Mouse (Mus musculus) limb, embryonic 15.5 days (tissue): ENCODE results near the gene 0610040J01Rik. TPM values are rescaled to one million over a fixed set of nuclear protein-coding genes. Genes with fewer than 3 reads are reported as not detected.

Source experiments
- ATAC-seq: fragments of 200-750 bp; cut with Nextera tagmentation; 2 replicates; pipeline ENCODE4 v1.8.0; 2017; ENCODE audit warnings: low read depth, moderate TSS enrichment; ENCODE audit not compliant: insufficient number of reproducible peaks, low FRiP score, low TSS enrichment
- H3K27ac ChIP-seq: fragments of 300-500 bp; sonication (generic); 2 replicates; pipeline ENCODE4 v1.5.1; 2015; ENCODE audit warnings: moderate library complexity, mild to moderate bottlenecking, inconsistent platforms
- H3K27me3 ChIP-seq: fragments of 300-500 bp; sonication (generic); 2 replicates; pipeline ENCODE4 v1.6.1; 2015; ENCODE audit warnings: inconsistent platforms
- H3K36me3 ChIP-seq: fragments of 300-500 bp; sonication (generic); 2 replicates; pipeline ENCODE4 v1.6.1; 2015; ENCODE audit warnings: inconsistent platforms
- H3K4me1 ChIP-seq: fragments of 300-500 bp; sonication (generic); 2 replicates; pipeline ENCODE4 v1.6.1; 2015; ENCODE audit warnings: inconsistent platforms
- H3K4me2 ChIP-seq: fragments of 300-500 bp; sonication (generic); 2 replicates; pipeline ENCODE4 v1.6.1; 2015; ENCODE audit warnings: mild to moderate bottlenecking, inconsistent platforms
- H3K4me3 ChIP-seq: fragments of 300-500 bp; sonication (generic); 2 replicates; pipeline ENCODE4 v1.5.1; 2015; ENCODE audit warnings: mild to moderate bottlenecking, inconsistent platforms
- H3K9ac ChIP-seq: fragments of 300-500 bp; sonication (generic); 2 replicates; pipeline ENCODE4 v1.6.1; 2015; ENCODE audit warnings: inconsistent platforms
- H3K9me3 ChIP-seq: fragments of 300-500 bp; sonication (generic); 2 replicates; pipeline ENCODE4 v1.6.1; 2016; ENCODE audit warnings: inconsistent platforms
- whole genome bisulfite sequencing: fragments of 180-500 bp; shearing (Covaris S2); methylation state at CpG from one replicate; pipeline ENCODE4 v1.1.7; 2015; 5-methylcytosine and 5-hydroxymethylcytosine counted together
- polyA plus RNA-seq: library from polyadenylated mRNA; unstranded; fragments of >200 nt; fragmentation: Nextera tagmentation; extraction: Ambion mirVana; gene quantifications from 2 replicates; pipeline ENCODE4 v1.2.1, GENCODE M21; 2015

Gene 0610040J01Rik
- polyA plus RNA-seq, 1 experiment from 2014 or later: 5.0 TPM

DNA sequence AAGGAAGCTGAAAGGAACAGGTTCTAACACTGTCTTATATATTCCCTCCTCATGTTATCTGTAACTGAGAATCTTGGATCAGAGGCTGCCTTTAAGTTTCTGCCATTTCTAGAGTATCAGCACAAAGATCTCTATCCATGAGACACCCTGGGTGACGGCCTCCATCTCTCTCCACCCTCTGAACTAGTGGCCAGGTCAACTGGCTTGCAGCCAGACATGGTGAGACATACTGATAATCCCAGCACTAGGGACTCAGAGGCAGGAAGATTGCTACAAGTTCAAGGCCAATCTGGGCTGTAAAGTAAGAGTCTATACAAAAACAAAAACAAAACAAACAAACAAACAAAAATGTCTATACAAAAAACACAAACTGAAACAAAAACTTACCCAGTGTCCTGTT lies 102.7 kb downstream of the 0610040J01Rik start:
- 75% methylated on average over 1 of the region's 1 CpGs for WGBS
- Histone ChIP-seq H3K36me3 (peaks cover 3% of the 10 kb centered on the region; the same call in 1 of the 2 replicates), H3K9me3 (no peaks in the 10 kb centered on the region)

DNA sequence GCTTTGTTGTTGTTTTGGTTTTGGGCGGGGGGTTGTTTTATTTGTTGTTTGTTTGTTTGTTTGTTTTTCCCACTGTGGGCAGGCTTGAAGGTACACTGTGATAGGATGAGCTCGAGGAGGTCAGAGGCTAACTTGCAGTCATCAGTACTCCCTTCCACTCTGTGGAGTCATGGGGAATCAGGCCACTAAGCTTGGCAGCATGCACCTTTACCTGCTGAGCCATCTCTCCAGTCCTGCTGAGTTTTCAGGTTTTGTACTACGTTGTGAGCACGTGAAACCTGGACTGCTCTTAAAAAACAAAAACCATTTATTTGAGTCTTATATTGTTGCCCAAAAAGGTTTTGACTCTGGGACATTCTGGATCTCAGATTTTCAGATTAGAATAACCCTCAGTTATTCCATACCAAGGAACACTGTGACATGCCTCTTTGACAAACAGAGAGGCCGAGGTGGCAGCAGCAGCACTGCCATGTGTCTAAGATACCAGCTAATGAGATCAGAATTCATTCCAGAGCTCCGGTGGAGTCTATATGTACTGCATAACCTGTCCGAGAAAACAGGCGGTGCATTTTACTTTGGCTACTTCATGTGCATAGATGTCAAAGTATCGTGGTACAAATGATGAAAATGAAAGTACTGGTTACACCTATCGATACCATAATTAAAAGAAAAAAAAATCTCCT lies 104.4 kb downstream of the 0610040J01Rik start:
- Histone ChIP-seq H3K27me3 (no peaks in the 10 kb centered on the region), H3K4me2 (no peak overlapping the region), H3K4me3 (no peak overlapping the region), H3K9me3 (no peaks in the 10 kb centered on the region), H3K27ac (no peak overlapping the region), H3K9ac (no peak overlapping the region), H3K4me1 (peaks cover 3% of the 10 kb centered on the region; the same call in 1 of the 2 replicates), H3K36me3 (peaks cover 3% of the 10 kb centered on the region; the same call in 1 of the 2 replicates)
- no peak for ATAC-seq
- WGBS: 86% methylated on average over 10 of the region's 10 CpGs

More for the DNA sequence above, 102.7 kb downstream of the 0610040J01Rik start:
- no peak overlapping the region for H3K4me3 ChIP-seq
- peaks cover 8% of the 10 kb centered on the region; the same call in 1 of the 2 replicates for H3K4me1 ChIP-seq
- H3K27ac ChIP-seq: no peak overlapping the region
- H3K27me3 ChIP-seq: no peaks in the 10 kb centered on the region
- no peak for ATAC-seq
- no peak overlapping the region for H3K9ac ChIP-seq
- H3K4me2 ChIP-seq: no peak overlapping the region

GRCm38 (mm10) chr5:63918201-63918600 lies 106.0 kb downstream of the 0610040J01Rik start:
- Histone ChIP-seq H3K4me2 (no peak overlapping the region), H3K36me3 (peaks cover 12% of the 10 kb centered on the region), H3K9ac (no peak overlapping the region), H3K27me3 (no peaks in the 10 kb centered on the region), H3K27ac (no peak overlapping the region), H3K4me3 (no peak overlapping the region), H3K4me1 (peaks cover 3% of the 10 kb centered on the region; the same call in 1 of the 2 replicates), H3K9me3 (no peaks in the 10 kb centered on the region)
- 66% methylated on average over 4 of the region's 4 CpGs for WGBS
- no peak for ATAC-seq

DNA sequence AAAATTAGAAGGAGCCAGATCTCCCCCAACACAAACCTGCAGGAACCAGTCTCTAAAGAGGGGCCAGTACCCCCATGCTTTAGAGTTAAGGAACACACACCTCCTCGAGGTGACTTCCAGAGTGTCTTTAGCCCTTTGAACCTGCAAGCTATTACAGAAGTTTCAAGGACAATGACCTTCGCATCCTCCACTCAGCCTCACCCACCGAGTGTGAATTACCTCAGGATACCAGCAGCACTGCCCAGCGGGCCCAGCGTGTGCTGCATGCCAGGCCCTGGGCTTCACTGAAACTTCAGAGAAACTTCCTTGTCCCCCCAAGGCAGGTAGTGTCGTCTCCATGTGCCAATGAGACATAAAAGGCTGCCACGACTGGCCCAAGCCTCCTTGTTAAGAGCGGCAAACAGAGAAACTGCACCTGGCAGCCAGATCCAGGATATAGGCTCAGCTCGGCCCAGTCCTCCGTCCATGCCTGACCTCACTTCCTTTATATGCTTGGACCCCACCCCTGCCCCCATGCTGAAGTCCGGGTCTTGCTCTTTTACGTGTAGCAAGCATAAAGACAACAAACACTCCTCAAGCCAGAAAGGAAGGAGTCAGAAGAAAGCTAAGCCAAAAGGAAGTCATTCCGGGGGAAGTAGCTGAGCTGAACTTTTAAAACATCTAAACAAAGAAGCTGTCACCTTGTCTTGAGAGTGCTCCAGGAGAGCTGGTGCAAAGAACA lies 111.3 kb downstream of the 0610040J01Rik start:
- Histone ChIP-seq H3K36me3 (peaks cover 35% of the 10 kb centered on the region), H3K9ac (no peak overlapping the region), H3K27me3 (no peaks in the 10 kb centered on the region), H3K9me3 (no peaks in the 10 kb centered on the region), H3K4me1 (no peaks in the 10 kb centered on the region; the same call in 1 of the 2 replicates), H3K4me2 (no peak overlapping the region), H3K27ac (no peak overlapping the region), H3K4me3 (no peak overlapping the region)
- 67% methylated on average over 13 of the region's 13 CpGs for WGBS
- ATAC-seq: no peak

GRCm38 (mm10) chr5:63925035-63925628 lies 113.0 kb downstream of the 0610040J01Rik start:
- Histone ChIP-seq H3K27ac (no peak overlapping the region), H3K27me3 (no peaks in the 10 kb centered on the region), H3K9me3 (no peaks in the 10 kb centered on the region), H3K4me1 (no peaks in the 10 kb centered on the region; the same call in 1 of the 2 replicates), H3K4me2 (no peak overlapping the region), H3K4me3 (no peak overlapping the region), H3K9ac (no peak overlapping the region), H3K36me3 (peaks cover 45% of the 10 kb centered on the region)
- 87% methylated on average over 14 of the region's 14 CpGs for WGBS
- no peak for ATAC-seq

- ATAC-seq: no peak
- Histone ChIP-seq H3K4me2 (no peak overlapping the region), H3K4me3 (no peak overlapping the region), H3K27ac (no peak overlapping the region), H3K9ac (no peak overlapping the region), H3K9me3 (no peaks in the 10 kb centered on the region), H3K36me3 (peaks cover 31% of the 10 kb centered on the region), H3K4me1 (peaks cover 5% of the 10 kb centered on the region), H3K27me3 (no peaks in the 10 kb centered on the region)
- WGBS: 61% methylated on average over 4 of the region's 4 CpGs
These were observed 118.7 kb downstream of the 0610040J01Rik start for GRCm38 (mm10) chr5:63930824-63931358.

- H3K36me3 ChIP-seq: peaks cover 24% of the 10 kb centered on the region
- no peak overlapping the region for H3K27ac ChIP-seq
- H3K4me1 ChIP-seq: peaks cover 5% of the 10 kb centered on the region
- H3K27me3 ChIP-seq: no peaks in the 10 kb centered on the region
- H3K9ac ChIP-seq: no peak overlapping the region
- ATAC-seq: no peak
- 40% methylated on average over 10 of the region's 10 CpGs for WGBS
- no peak overlapping the region for H3K4me2 ChIP-seq
- H3K4me3 ChIP-seq: no peak overlapping the region
- H3K9me3 ChIP-seq: no peaks in the 10 kb centered on the region
These were observed 120.7 kb downstream of the 0610040J01Rik start for GRCm38 (mm10) chr5:63932829-63933228.

- H3K4me1 ChIP-seq: peaks cover 5% of the 10 kb centered on the region
- no peak overlapping the region for H3K4me2 ChIP-seq
- H3K4me3 ChIP-seq: no peak overlapping the region
- H3K27ac ChIP-seq: no peak overlapping the region
- no peak for ATAC-seq
- no peak overlapping the region for H3K9ac ChIP-seq
- H3K27me3 ChIP-seq: no peaks in the 10 kb centered on the region
- H3K9me3 ChIP-seq: no peaks in the 10 kb centered on the region
- WGBS: 91% methylated on average over 6 of the region's 6 CpGs
- peaks cover 13% of the 10 kb centered on the region; the same call in 1 of the 2 replicates for H3K36me3 ChIP-seq
These were observed 123.4 kb downstream of the 0610040J01Rik start for GRCm38 (mm10) chr5:63935581-63935980.

DNA sequence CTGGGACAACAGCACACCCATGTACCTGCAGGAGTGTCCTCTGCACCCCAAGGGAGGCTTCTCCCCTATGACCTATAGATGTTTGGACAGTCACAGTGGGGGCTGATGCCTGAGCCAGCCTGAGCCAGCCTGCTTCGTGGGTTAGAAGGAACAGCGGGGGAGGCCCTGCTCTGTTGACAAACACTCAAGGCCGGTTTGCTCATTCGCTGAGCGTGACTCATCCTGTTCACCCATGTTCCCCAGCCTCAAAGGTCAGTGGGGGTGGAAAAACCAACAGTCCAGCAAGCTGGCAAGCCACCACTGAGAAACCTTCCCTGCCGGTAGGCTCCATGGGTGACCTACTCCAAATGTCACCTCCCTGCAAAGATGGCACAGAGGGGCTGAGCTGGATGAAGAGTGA lies 124.6 kb downstream of the 0610040J01Rik start:
- 80% methylated on average over 6 of the region's 6 CpGs for WGBS

GRCm38 (mm10) chr5:63938575-63938974 lies 126.4 kb downstream of the 0610040J01Rik start:
- Histone ChIP-seq H3K4me1 (no peaks in the 10 kb centered on the region), H3K9me3 (no peaks in the 10 kb centered on the region), H3K36me3 (peaks cover 13% of the 10 kb centered on the region; the same call in 1 of the 2 replicates), H3K9ac (no peak overlapping the region), H3K4me3 (no peak overlapping the region), H3K27ac (no peak overlapping the region), H3K4me2 (no peak overlapping the region), H3K27me3 (no peaks in the 10 kb centered on the region)
- 79% methylated on average over 4 of the region's 4 CpGs for WGBS
- no peak for ATAC-seq

More for the DNA sequence above, 124.6 kb downstream of the 0610040J01Rik start:
- no peak for ATAC-seq
- no peaks in the 10 kb centered on the region for H3K27me3 ChIP-seq
- no peak overlapping the region for H3K9ac ChIP-seq
- H3K4me1 ChIP-seq: peaks cover 5% of the 10 kb centered on the region
- no peaks in the 10 kb centered on the region for H3K9me3 ChIP-seq
- no peak overlapping the region for H3K27ac ChIP-seq
- no peak overlapping the region for H3K4me2 ChIP-seq
- H3K4me3 ChIP-seq: no peak overlapping the region
- H3K36me3 ChIP-seq: peaks cover 13% of the 10 kb centered on the region; the same call in 1 of the 2 replicates

DNA sequence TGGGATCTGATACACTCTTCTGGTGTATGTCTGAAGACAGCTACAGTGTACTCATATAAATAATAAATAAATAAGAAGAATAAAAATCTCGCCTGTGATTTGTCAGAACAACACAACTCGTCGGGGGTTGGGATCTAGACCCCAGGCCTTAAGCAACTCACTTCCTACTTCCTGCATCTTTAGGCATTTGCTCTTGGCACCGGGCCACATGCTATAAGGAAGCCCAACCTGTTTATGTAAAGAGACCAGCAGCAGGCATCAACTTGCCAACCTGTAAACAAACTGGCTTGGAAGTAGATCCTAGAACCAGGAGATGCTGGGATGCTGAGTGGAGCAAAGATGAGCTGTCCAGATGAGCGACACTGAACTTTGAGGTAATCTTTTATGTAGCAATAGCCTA lies 129.7 kb downstream of the 0610040J01Rik start:
- H3K27ac ChIP-seq: no peak overlapping the region
- no peak for ATAC-seq
- H3K9ac ChIP-seq: no peak overlapping the region
- no peaks in the 10 kb centered on the region for H3K27me3 ChIP-seq
- no peaks in the 10 kb centered on the region for H3K9me3 ChIP-seq
- 63% methylated on average over 5 of the region's 5 CpGs for WGBS
- no peak overlapping the region for H3K4me3 ChIP-seq
- no peak overlapping the region for H3K4me2 ChIP-seq
- no peaks in the 10 kb centered on the region for H3K4me1 ChIP-seq
- 0 out of 2 replicates have a peak, but pooled peaks cover 5% of the 10 kb centered on the region for H3K36me3 ChIP-seq
